Mouse (Mus musculus) CD4-positive, CD25-positive, alpha-beta regulatory T cell, adult 2 months (primary cell): ENCODE data around the gene Sh3bp2.

Source experiments
- DNase-seq: peaks from one replicate; pipeline ENCODE4 v3.0.0-alpha.2; 2012; ENCODE audit warnings: low read depth, low spot score

Sh3bp2 gene

GRCm38 (mm10) chr5:34525663-34526476, at the start of gene Sh3bp2:
Sh3bp2 (plus strand) TSS chr5:34525838.
- DNase-seq = peak; percentile 96

GRCm38 (mm10) chr5:34480926-34481325, 44.7 kb upstream of the Sh3bp2 start:
- peak; percentile 35 for DNase-seq

GRCm38 (mm10) chr5:34485731-34486130, 39.9 kb upstream of the Sh3bp2 start:
- no peak for DNase-seq

- no peak for DNase-seq
Measured at GRCm38 (mm10) chr5:34487320-34488090, 38.1 kb upstream of the Sh3bp2 start.

GRCm38 (mm10) chr5:34488741-34489417, 36.8 kb upstream of the Sh3bp2 start:
- DNase-seq = no peak

- no peak for DNase-seq
Measured at GRCm38 (mm10) chr5:34489418-34489787, 36.2 kb upstream of the Sh3bp2 start.

- no peak for DNase-seq
Measured at GRCm38 (mm10) chr5:34496745-34497144, 28.9 kb upstream of the Sh3bp2 start.

- DNase-seq = peak; percentile 28
Measured at GRCm38 (mm10) chr5:34500886-34501285, 24.8 kb upstream of the Sh3bp2 start.

GRCm38 (mm10) chr5:34501588-34501987, 24.1 kb upstream of the Sh3bp2 start:
- DNase-seq = peak; percentile 46

- no peak for DNase-seq
Measured at GRCm38 (mm10) chr5:34502411-34502810, 23.2 kb upstream of the Sh3bp2 start.

- DNase-seq = no peak
Measured at GRCm38 (mm10) chr5:34502821-34503220, 22.8 kb upstream of the Sh3bp2 start.

- DNase-seq = no peak
Measured at GRCm38 (mm10) chr5:34512486-34512885, 13.2 kb upstream of the Sh3bp2 start.

- peak; percentile 98 for DNase-seq
Measured at GRCm38 (mm10) chr5:34513466-34514217, 12.0 kb upstream of the Sh3bp2 start, which contains the start of gene Tnip2. Tnip2 (minus strand) TSS chr5:34513991.

GRCm38 (mm10) chr5:34514218-34514566, 11.4 kb upstream of the Sh3bp2 start:
- no peak for DNase-seq

GRCm38 (mm10) chr5:34515096-34515495, 10.5 kb upstream of the Sh3bp2 start:
- DNase-seq = no peak

GRCm38 (mm10) chr5:34517913-34518312, 7.7 kb upstream of the Sh3bp2 start:
- peak; percentile 92 for DNase-seq

- DNase-seq = no peak
Measured at GRCm38 (mm10) chr5:34519389-34519910, 6.2 kb upstream of the Sh3bp2 start.

GRCm38 (mm10) chr5:34520458-34521209, 5.0 kb upstream of the Sh3bp2 start:
- peak; percentile 70 for DNase-seq

- DNase-seq = no peak
Measured at GRCm38 (mm10) chr5:34521337-34521736, 4.3 kb upstream of the Sh3bp2 start.

- peak; percentile 44 for DNase-seq
Measured at GRCm38 (mm10) chr5:34523958-34524485, 1.6 kb upstream of the Sh3bp2 start.
